Mouse (Mus musculus) limb, embryonic 10.5 days (tissue): Measurements from ENCODE around the gene Rbpms2. TPM values are rescaled to one million over a fixed set of nuclear protein-coding genes. Genes with fewer than 3 reads are reported as not detected.

Experiments used
- DNase-seq: peaks from one replicate; pipeline ENCODE4 v3.0.0-alpha.2; 2017; ENCODE audit warnings: low spot score
- H3K27ac ChIP-seq: fragments of 300-500 bp; sonication (generic); 2 replicates; pipeline ENCODE4 v1.5.1; 2016; ENCODE audit warnings: mild to moderate bottlenecking
- H3K27me3 ChIP-seq: fragments of 300-500 bp; sonication (generic); 2 replicates; pipeline ENCODE4 v1.6.1; 2016; ENCODE audit warnings: low read depth, mild to moderate bottlenecking; ENCODE audit not compliant: poor library complexity, severe bottlenecking
- H3K36me3 ChIP-seq: fragments of 300-500 bp; sonication (generic); 2 replicates; pipeline ENCODE4 v1.6.1; 2016; ENCODE audit warnings: mild to moderate bottlenecking, moderate library complexity
- H3K4me1 ChIP-seq: fragments of 300-500 bp; sonication (generic); 2 replicates; pipeline ENCODE4 v1.6.1; 2016
- H3K4me3 ChIP-seq: fragments of 300-500 bp; sonication (generic); 2 replicates; pipeline ENCODE4 v1.5.1; 2016; ENCODE audit warnings: mild to moderate bottlenecking, moderate library complexity
- H3K9me3 ChIP-seq: fragments of 300-500 bp; sonication (generic); replicated peaks from 2 replicates; pipeline ENCODE4 v1.6.1; 2016; ENCODE audit warnings: mild to moderate bottlenecking
- WGBS: fragments of 180-500 bp; shearing (Covaris S2); methylation state at CpG from one replicate; pipeline ENCODE4 v1.1.7; 2016; 5-methylcytosine and 5-hydroxymethylcytosine counted together
- polyA plus RNA-seq: library from polyadenylated mRNA; unstranded; fragments of >200 nt; fragmentation: Nextera tagmentation; extraction: Ambion mirVana; gene quantifications from 2 replicates; pipeline ENCODE4 v1.2.1, GENCODE M21; 2016

The Rbpms2 gene
- polyA plus RNA-seq, 1 experiment from 2014 or later = 33.5 TPM

DNA sequence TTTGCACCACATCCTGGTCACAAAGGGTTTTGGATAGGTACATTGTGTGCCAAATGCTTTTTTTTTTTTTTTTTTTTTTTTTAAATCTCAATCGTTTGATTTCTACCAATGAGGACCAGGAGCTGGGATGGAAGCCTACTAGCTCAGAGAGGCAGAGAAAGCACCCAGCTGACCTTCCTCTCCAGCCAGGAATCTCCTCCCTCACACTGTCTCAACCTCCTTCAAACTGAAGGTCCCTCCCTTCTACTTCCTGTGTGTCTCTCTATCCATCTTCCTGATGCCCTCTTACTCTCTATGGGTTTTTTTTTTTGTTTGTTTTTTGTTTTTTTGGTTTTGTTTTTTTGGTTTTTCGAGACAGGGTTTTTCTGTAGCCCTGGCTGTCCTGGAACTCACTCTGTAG, 28.5 kb upstream of the Rbpms2 start:
- Histone ChIP-seq H3K27ac (no peak overlapping the region), H3K4me3 (no peak overlapping the region), H3K27me3 (no peaks in the 10 kb centered on the region), H3K9me3 (no peaks in the 10 kb centered on the region), H3K36me3 (peaks cover 1% of the 10 kb centered on the region), H3K4me1 (peaks cover 4% of the 10 kb centered on the region)
- 72% methylated on average over 2 of the region's 2 CpGs for WGBS
- DNase-seq = no peak

DNA sequence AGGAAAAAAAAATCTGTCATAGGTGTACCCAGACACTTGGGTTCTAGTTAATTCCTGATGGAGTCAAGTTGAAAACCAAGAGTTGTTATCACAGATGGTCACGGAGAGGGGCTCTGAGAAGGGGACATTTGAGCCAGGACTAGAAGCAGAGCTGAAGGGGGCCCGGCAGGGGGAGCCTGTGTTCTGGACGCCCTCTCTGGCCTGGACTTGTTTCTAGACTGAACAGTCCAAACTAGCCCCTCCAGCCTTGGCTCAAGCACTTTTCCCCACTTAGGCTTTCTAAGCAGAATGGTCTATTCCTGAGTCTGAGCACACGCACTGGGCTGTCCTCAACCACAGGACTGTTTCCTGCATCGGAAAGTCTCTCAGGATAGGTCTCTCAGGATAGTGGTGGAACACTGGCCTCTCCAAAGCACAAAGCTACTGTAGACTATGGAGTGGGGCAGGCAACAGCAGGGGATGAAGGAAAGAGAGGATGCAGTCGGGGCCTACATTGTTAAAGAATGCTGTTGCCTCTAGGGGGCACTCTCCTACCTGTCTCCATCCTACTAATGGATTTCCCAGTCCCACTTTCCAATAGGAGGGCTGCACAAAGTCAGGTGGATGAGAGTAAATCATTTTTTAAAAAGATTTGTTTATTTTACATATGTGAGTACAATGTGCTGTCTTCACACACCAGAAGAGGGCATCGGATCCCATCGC, 25.9 kb upstream of the Rbpms2 start:
- Histone ChIP-seq H3K4me3 (no peak overlapping the region), H3K27ac (no peak overlapping the region), H3K36me3 (no peaks in the 10 kb centered on the region), H3K9me3 (no peaks in the 10 kb centered on the region), H3K4me1 (peaks cover 12% of the 10 kb centered on the region), H3K27me3 (peaks cover 14% of the 10 kb centered on the region)
- 48% methylated on average over 8 of the region's 8 CpGs for WGBS
- DNase-seq = no peak

DNA sequence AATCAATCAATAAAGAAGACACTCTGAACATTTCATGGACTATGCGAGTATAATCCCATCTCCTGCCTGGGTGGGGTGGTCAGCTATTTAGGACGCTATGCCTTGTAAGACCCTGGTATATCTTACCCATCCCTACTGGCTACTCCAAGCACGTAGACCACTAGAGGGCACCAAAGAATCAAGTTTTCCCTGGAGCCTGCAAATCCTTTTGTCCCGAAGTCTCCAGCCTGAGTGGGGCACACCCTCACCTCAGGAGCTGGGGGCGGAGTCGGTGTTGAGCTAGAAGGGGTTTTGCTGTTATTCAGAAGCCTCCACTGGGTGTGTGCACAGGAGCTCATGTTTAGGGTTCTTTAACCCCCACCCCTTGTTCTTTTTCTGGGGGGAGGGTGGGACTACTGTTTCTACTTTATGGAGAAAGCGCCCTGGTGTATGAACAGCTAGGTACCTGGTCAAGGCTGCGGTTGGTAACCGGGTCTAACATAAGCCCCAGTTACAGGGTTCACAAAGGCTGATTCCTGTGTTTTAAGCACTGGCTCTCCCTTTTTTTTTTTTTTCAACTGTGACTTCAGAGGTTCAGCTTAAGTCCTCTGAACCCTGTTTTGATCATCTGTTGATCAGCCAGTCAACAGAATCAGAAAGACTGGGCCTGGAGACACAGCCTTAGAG, 23.8 kb upstream of the Rbpms2 start:
- Histone ChIP-seq H3K9me3 (no peaks in the 10 kb centered on the region), H3K4me3 (0 out of 2 replicates have a peak overlapping the region, but pooled peaks have one; percentile 17), H3K27me3 (peaks cover 14% of the 10 kb centered on the region), H3K4me1 (peaks cover 12% of the 10 kb centered on the region), H3K27ac (peak overlapping the region; percentile 74), H3K36me3 (no peaks in the 10 kb centered on the region)
- peak; percentile 89 for DNase-seq
- 5% methylated on average over 9 of the region's 9 CpGs for WGBS

DNA sequence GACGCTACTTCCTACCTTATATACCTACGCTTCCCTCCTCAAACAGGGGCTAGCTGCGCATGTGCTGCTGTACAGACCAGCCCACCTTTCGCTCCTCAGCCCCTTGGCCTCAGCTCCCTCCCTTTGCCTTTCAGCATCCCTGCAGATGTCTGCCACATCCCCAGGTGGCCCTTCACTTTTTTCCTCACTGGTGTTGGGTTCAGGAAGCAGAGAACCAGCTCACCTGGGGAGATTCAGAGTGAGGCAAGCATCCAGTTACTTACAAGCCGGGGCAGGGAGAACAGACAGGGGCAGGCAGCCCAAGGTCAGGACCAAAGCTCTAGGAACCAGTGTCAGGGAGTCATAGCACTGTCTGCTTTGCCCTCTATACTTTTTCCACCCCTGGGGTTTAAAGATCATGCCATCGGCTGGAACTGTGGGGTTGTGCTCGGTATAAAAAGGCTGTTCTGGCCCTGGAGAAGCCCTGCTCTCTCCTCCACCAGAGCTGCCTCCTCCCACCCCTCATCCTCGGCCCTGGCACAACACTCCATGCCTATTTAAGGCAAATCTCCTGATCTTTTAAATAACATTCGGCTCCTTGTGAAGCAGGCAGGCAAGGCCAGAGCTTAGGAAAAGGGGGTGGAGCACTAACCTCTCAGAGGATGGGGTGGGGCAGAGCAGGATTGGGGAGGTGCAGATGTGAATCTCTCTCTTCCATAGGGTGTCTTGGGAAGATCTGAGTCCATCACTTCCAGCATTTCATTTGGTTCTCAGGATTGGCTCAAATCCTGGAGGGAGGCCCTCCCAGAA, 22.9 kb upstream of the Rbpms2 start:
- no peak overlapping the region for H3K4me3 ChIP-seq
- no peaks in the 10 kb centered on the region for H3K9me3 ChIP-seq
- 36% methylated on average over 9 of the region's 9 CpGs for WGBS
- DNase-seq = no peak
- H3K27me3 ChIP-seq = peaks cover 14% of the 10 kb centered on the region
- no peaks in the 10 kb centered on the region for H3K36me3 ChIP-seq
- H3K27ac ChIP-seq = peak overlapping the region; percentile 74
- peaks cover 12% of the 10 kb centered on the region for H3K4me1 ChIP-seq

DNA sequence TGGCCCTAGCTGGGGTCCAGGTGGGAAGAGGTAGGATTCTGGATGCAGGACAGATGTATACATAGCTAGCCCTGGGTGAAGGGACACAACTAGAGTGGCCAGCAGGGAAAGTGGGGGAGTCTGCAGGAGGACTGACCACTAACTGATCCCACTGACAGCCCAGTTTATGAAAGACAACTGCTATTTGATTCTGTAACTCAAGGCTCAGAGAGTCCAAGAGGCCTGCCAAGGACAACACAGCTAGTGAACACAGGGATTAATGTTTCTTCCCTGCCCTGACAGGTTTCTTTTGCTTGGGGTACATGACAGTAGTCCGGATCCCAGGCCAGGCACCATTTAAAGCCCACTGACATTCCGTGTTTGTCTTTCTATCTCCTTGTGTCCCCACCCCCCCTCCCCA, 22.3 kb upstream of the Rbpms2 start:
- H3K4me1 ChIP-seq = peaks cover 12% of the 10 kb centered on the region
- DNase-seq = no peak
- no peaks in the 10 kb centered on the region for H3K9me3 ChIP-seq
- H3K36me3 ChIP-seq = no peaks in the 10 kb centered on the region
- H3K27ac ChIP-seq = no peak overlapping the region
- no peak overlapping the region for H3K4me3 ChIP-seq
- 51% methylated on average over 2 of the region's 2 CpGs for WGBS
- peaks cover 14% of the 10 kb centered on the region for H3K27me3 ChIP-seq

DNA sequence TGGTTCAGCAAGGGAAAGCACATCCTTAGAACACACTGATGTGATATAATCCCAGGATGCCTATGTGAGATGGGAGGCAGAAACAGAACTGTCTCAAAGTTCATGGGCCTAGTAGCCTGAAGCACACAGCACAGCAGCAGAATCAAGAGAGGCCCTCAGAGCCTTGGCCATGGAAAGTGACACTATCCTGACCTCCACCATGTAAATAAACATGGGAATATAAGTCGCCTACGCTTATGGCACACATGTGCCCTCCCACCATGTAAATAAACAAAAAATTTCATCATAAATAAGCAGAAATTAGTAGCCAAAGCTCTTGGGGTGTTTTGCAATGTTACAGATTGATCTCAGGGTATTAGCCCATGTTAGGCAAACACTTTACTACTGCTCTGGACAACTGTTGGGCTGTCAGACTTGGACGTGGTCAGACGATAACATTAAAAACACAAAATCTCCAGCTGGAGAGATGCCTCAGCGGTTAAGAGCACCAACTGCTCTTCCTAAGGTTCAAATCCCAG, 17.4 kb upstream of the Rbpms2 start:
- 0 out of 2 replicates have a peak, but pooled peaks cover 5% of the 10 kb centered on the region for H3K4me1 ChIP-seq
- 87% methylated on average over 5 of the region's 5 CpGs for WGBS
- H3K9me3 ChIP-seq = no peaks in the 10 kb centered on the region
- no peak overlapping the region for H3K4me3 ChIP-seq
- peaks cover 4% of the 10 kb centered on the region; the same call in 1 of the 2 replicates for H3K27me3 ChIP-seq
- no peak for DNase-seq
- no peak overlapping the region for H3K27ac ChIP-seq
- H3K36me3 ChIP-seq = no peaks in the 10 kb centered on the region

DNA sequence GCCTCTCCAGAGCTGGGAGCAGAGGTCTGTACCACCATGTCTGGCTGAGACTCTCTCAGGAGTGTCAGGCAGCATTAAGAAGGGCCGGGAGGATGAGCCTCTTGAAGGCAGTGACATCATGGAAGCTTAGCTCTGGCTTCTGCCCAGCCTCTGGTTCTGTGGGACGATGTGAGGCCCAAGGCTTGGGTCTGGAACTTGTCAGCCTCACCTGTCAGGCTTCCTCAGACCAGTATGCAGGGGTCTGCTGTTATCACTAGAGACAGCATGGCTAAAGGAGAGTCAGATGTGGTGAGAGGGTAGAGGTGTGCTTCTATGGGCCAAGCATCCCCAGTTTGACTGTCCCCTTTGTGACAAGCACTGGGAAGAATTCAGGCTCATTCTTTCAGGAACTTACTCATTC, 16.4 kb upstream of the Rbpms2 start:
- Histone ChIP-seq H3K9me3 (no peaks in the 10 kb centered on the region), H3K27me3 (no peaks in the 10 kb centered on the region), H3K4me1 (0 out of 2 replicates have a peak, but pooled peaks cover 5% of the 10 kb centered on the region), H3K4me3 (no peak overlapping the region), H3K27ac (no peak overlapping the region), H3K36me3 (no peaks in the 10 kb centered on the region)
- 14% methylated on average over 2 of the region's 2 CpGs for WGBS
- no peak for DNase-seq

DNA sequence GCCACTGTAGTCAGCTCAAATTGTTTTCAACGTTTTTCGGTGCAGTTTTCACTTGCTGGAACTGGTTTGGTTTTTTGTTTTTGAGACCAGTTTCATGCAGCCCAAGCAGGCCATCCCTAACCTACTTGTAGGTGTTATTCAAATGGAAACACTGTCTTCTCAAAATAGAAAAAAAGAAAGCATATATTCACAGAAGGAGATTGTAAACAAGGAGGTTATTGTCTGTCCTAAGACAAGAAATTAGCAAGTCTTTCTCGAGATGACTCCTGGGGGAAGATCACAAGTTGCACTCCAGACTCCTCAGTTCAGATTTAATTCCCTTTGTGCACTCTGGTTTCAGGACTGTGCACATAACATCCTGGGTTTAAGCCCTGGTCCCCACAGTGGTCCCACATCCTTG, 10.1 kb upstream of the Rbpms2 start:
- no peak for DNase-seq
- no peaks in the 10 kb centered on the region for H3K27me3 ChIP-seq
- 66% methylated on average over 3 of the region's 3 CpGs for WGBS

DNA sequence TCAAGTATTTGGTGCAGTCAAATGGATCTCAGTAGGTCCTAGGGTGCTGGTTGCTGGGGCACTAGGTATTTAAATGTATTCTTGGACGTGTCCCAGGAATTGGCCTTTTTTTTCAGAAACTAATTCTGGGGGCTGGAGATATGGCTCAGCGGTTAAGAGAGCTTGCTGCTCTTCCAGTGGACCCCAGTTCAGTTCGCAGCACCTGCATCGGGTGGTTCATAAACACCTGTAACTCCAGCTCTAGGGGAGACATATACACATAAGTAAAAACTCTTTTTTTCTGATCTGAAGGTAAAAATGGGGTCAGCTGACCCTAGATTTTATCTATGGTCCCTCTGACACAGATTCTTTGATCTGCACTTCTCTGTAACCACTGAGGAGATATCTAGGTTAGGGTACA, 8.3 kb upstream of the Rbpms2 start:
- no peak for DNase-seq
- Histone ChIP-seq H3K4me3 (no peak overlapping the region), H3K4me1 (no peaks in the 10 kb centered on the region), H3K27me3 (peaks cover 4% of the 10 kb centered on the region; the same call in 1 of the 2 replicates), H3K9me3 (no peaks in the 10 kb centered on the region), H3K27ac (no peak overlapping the region), H3K36me3 (no peaks in the 10 kb centered on the region)
- 92% methylated on average over 4 of the region's 4 CpGs for WGBS

More for the DNA sequence above, 10.1 kb upstream of the Rbpms2 start:
- Histone ChIP-seq H3K4me1 (no peaks in the 10 kb centered on the region), H3K9me3 (no peaks in the 10 kb centered on the region), H3K36me3 (no peaks in the 10 kb centered on the region), H3K27ac (no peak overlapping the region), H3K4me3 (no peak overlapping the region)

DNA sequence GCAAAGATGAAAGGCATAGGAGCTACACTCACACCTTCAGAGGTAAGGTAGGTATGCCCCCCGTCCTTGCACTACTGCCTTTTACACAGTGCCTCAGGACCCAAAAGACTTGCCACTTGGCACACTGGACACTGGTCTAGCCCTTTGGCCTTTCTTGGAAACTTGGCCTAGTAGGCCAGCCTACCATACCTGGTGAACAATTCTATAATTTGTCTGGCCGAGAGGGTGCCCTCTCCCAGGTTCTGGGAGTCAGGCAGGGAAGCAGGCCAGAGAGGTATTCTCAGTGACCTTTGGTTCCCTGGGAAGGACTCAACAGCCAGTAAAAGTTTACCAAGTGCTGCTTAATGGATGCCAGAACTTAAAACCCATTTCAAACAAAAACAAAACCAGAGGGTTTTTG, 7.8 kb upstream of the Rbpms2 start:
- no peaks in the 10 kb centered on the region for H3K36me3 ChIP-seq
- H3K27ac ChIP-seq = no peak overlapping the region
- no peaks in the 10 kb centered on the region for H3K4me1 ChIP-seq
- no peak overlapping the region for H3K4me3 ChIP-seq
- H3K9me3 ChIP-seq = no peaks in the 10 kb centered on the region
- peaks cover 8% of the 10 kb centered on the region; the same call in 1 of the 2 replicates for H3K27me3 ChIP-seq
- no peak for DNase-seq
- 82% methylated on average over 2 of the region's 2 CpGs for WGBS

DNA sequence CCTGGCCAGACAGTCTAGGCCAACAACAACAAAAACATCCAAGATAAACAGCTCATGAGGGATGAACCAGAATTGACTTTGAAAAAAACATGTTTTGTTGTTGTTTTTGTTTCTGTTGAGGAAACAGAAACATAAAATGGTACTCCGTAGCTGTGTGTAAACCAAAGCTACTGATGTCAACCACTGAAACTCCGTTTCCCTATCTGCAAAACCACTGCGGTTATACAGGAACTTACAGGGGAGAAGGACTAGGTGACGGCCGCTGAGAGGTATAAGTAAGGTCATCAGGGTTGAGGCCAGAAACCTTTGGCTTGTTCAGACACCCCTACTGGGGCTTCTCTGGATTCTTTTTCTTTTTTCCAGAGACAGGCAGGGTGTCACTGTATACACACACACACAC, 6.6 kb upstream of the Rbpms2 start:
- Histone ChIP-seq H3K27ac (no peak overlapping the region), H3K36me3 (no peaks in the 10 kb centered on the region), H3K27me3 (peaks cover 19% of the 10 kb centered on the region), H3K4me1 (no peaks in the 10 kb centered on the region), H3K4me3 (no peak overlapping the region), H3K9me3 (no peaks in the 10 kb centered on the region)
- 88% methylated on average over 5 of the region's 5 CpGs for WGBS
- no peak for DNase-seq

DNA sequence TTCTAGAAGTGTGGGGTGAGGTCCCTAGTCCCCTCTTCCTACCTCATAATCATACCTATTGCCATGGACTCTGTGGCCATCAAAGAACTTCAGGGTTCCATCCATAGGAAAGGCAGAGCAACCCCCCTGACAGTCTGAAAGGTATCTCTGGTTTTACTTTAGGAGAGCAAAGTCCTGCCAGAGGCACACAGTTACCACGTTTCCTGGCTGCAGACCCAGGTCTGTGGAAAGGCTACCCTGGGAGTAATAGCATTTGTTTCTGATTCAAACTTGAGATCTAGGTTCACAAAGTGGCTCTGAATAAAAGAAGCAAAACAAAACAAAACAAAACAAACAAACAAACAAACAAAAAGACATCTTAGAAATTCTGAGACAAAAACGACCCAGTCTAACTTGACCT, 5.2 kb upstream of the Rbpms2 start:
- no peak overlapping the region for H3K4me3 ChIP-seq
- H3K36me3 ChIP-seq = no peaks in the 10 kb centered on the region
- 76% methylated on average over 2 of the region's 2 CpGs for WGBS
- no peak for DNase-seq
- no peaks in the 10 kb centered on the region for H3K9me3 ChIP-seq
- no peak overlapping the region for H3K27ac ChIP-seq
- H3K4me1 ChIP-seq = peaks cover 8% of the 10 kb centered on the region
- H3K27me3 ChIP-seq = peaks cover 33% of the 10 kb centered on the region
